In the genomic region with DNA sequence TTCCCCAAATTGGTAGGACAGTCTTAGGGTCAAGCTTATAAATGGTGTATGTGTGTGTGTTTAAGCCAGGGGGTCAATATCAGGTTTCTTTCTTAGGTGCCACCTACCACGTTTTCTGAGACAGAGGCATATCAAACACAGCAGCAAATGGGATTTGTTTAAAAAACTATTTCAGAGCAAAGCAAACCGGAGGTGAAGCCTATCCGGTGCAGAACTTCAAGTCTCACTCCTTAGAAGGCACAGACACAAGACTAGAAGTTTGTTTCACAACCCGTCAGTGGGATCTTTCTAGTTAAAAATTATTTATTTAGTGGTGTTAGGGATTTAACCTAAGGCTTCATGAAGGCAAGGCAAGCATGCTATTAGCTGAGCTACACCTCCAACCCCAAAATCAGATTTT, we compare ENCODE assay signal across 8 mouse cellular contexts. TPM values are rescaled to one million over a fixed set of nuclear protein-coding genes. Genes with fewer than 3 reads are reported as not detected.
DNase-seq lines count a peak whose midpoint lies in the region; ATAC-seq lines count a peak whose summit lies in the region.

No protein-coding gene starts in this region.

- peak; percentile 23 for DNase-seq in cerebellum, adult 9-10 months
- no peak for DNase-seq in cerebellum, postnatal 14 days
- peak; percentile 14 for DNase-seq in thymus, postnatal 14 days
- no peak for DNase-seq in thymus, adult 18-20 months
- no peak for DNase-seq in liver, embryonic 13.5 days
- no peak for DNase-seq in cerebellum, adult 18-20 months
- no peak for DNase-seq in embryo, embryonic 11 days
- DNase-seq in gastrocnemius, postnatal 14 days, result no peak

- peak overlapping the region; percentile 95 for H3K9ac ChIP-seq in liver, embryonic 13.5 days

- no peaks in the 10 kb centered on the region for H3K27me3 ChIP-seq in liver, embryonic 13.5 days

- intact Hi-C loops in gastrocnemius, postnatal 14 days (cut with DNase I; ENCODE audit: low total_unique reads), result no loop called here

- no peak for ATAC-seq in liver, embryonic 13.5 days (ENCODE audit: low read depth)

- H3K36me3 ChIP-seq in liver, embryonic 13.5 days, result peaks cover 11% of the 10 kb centered on the region

- H3K4me1 ChIP-seq in liver, embryonic 13.5 days (replicated peaks), result peaks cover 25% of the 10 kb centered on the region

- H3K9me3 ChIP-seq in liver, embryonic 13.5 days (replicated peaks), result no peaks in the 10 kb centered on the region

- 19% methylated on average over 4 of the region's 4 CpGs for WGBS in liver, embryonic 13.5 days (ENCODE audit: insufficient replicate concordance)

- H3K4me3 ChIP-seq in liver, embryonic 13.5 days (replicated peaks), result peak overlapping the region; percentile 96

- peak overlapping the region; percentile 88 for H3K27ac ChIP-seq in liver, embryonic 13.5 days

- H3K4me2 ChIP-seq in liver, embryonic 13.5 days, result peak overlapping the region; percentile 83

RNA-seq across cellular contexts. Expression of a gene that starts 0.7 kb away (rescaled TPM):
- polyA plus RNA-seq in liver, embryonic 13.5 days (2015; fragmentation: Nextera tagmentation; extraction: Ambion mirVana), result 702 and 803 TPM in 2 replicates
- 100 to 1,000 TPM; 179 to 205 TPM for total RNA-seq in gastrocnemius, postnatal 14 days (2021)

RNA-seq across cellular contexts. Expression of a gene that starts 25.7 kb away (rescaled TPM):
- 30.9 and 38.0 TPM in 2 replicates for polyA plus RNA-seq in liver, embryonic 13.5 days (2015; fragmentation: Nextera tagmentation; extraction: Ambion mirVana)
- total RNA-seq in gastrocnemius, postnatal 14 days (2021), result 1 to 10 TPM; 9.5 to 9.8 TPM

RNA-seq across cellular contexts. Expression of a gene that starts 30.1 kb away (rescaled TPM):
- polyA plus RNA-seq in liver, embryonic 13.5 days (2015; fragmentation: Nextera tagmentation; extraction: Ambion mirVana), result 6.4 and 6.7 TPM in 2 replicates
- 10 to 100 TPM; 21.3 to 21.6 TPM for total RNA-seq in gastrocnemius, postnatal 14 days (2021)

Comparison
In these comparisons a context has a peak if more than half of its experiments do, and no peak if none do; other contexts are left out.
1. DNase-seq: peak in cerebellum, adult 9-10 months (single experiment) and thymus, postnatal 14 days (single experiment); none in cerebellum, postnatal 14 days (0 of 2), thymus, adult 18-20 months (0 of 2), liver, embryonic 13.5 days (single experiment), cerebellum, adult 18-20 months (0 of 2), embryo, embryonic 11 days (single experiment) and gastrocnemius, postnatal 14 days (single experiment).